Mouse (Mus musculus): ENCODE data around the gene Stat5b. TPM values are rescaled to one million over a fixed set of nuclear protein-coding genes. Genes with fewer than 3 reads are reported as not detected.

The Stat5b gene
- polyA plus RNA-seq, 1 experiment, result 30.8 TPM

GRCm38 (mm10) chr11:100855178-100855577 is 4.7 kb upstream of the Stat5b start:
- Histone ChIP-seq H3K4me3 (ENCODE audit: insufficient read depth, low read length) (no peak overlapping the region), H3K4me1 (ENCODE audit: control insufficient read depth, insufficient read depth, low read length) (peaks cover 10% of the 10 kb centered on the region), H3K27ac (ENCODE audit: insufficient read depth, low read depth, low read length) (no peak overlapping the region)
- TF ChIP-seq CTCF (IDR thresholded peaks at IDR 0.05; ENCODE audit: low read depth, low read length) (no peak), POLR2A (IDR thresholded peaks at IDR 0.05; ENCODE audit: borderline replicate concordance, low read depth, low read length) (no peak)

- TF ChIP-seq POLR2A (IDR thresholded peaks at IDR 0.05; ENCODE audit: borderline replicate concordance, low read depth, low read length) (no peak), CTCF (IDR thresholded peaks at IDR 0.05; ENCODE audit: low read depth, low read length) (no peak)
- Histone ChIP-seq H3K4me3 (ENCODE audit: insufficient read depth, low read length) (no peak overlapping the region), H3K4me1 (ENCODE audit: control insufficient read depth, insufficient read depth, low read length) (peaks cover 5% of the 10 kb centered on the region; the same call in 1 of the 2 replicates)
These were observed 3.7 kb upstream of the Stat5b start for GRCm38 (mm10) chr11:100854268-100854667.

GRCm38 (mm10) chr11:100853018-100853417 is 2.5 kb upstream of the Stat5b start:
- peaks cover 9% of the 10 kb centered on the region for H3K4me1 ChIP-seq (ENCODE audit: control insufficient read depth, insufficient read depth, low read length)
- no peak overlapping the region for H3K4me3 ChIP-seq (ENCODE audit: insufficient read depth, low read length)
- no peak for TF ChIP-seq POLR2A (IDR thresholded peaks at IDR 0.05; ENCODE audit: borderline replicate concordance, low read depth, low read length)
- TF ChIP-seq CTCF (IDR thresholded peaks at IDR 0.05; ENCODE audit: low read depth, low read length), result no peak
- no peak overlapping the region for H3K27ac ChIP-seq (ENCODE audit: insufficient read depth, low read depth, low read length)

More at GRCm38 (mm10) chr11:100854268-100854667, 3.7 kb upstream of the Stat5b start:
- no peak overlapping the region for H3K27ac ChIP-seq (ENCODE audit: insufficient read depth, low read depth, low read length)

- Histone ChIP-seq H3K4me1 (ENCODE audit: control insufficient read depth, insufficient read depth, low read length) (peaks cover 11% of the 10 kb centered on the region), H3K27ac (ENCODE audit: insufficient read depth, low read depth, low read length) (no peak overlapping the region), H3K4me3 (ENCODE audit: insufficient read depth, low read length) (no peak overlapping the region)
- TF ChIP-seq CTCF (IDR thresholded peaks at IDR 0.05; ENCODE audit: low read depth, low read length) (no peak), POLR2A (IDR thresholded peaks at IDR 0.05; ENCODE audit: borderline replicate concordance, low read depth, low read length) (no peak)
These were observed 1.6 kb upstream of the Stat5b start for GRCm38 (mm10) chr11:100852088-100852487.

GRCm38 (mm10) chr11:100850778-100851528 is 429 bp upstream of the Stat5b start:
- H3K27ac ChIP-seq (ENCODE audit: insufficient read depth, low read depth, low read length), result no peak overlapping the region
- H3K4me3 ChIP-seq (ENCODE audit: insufficient read depth, low read length), result peak overlapping the region; percentile 91
- peaks cover 19% of the 10 kb centered on the region for H3K4me1 ChIP-seq (ENCODE audit: control insufficient read depth, insufficient read depth, low read length)
- no peak for TF ChIP-seq POLR2A (IDR thresholded peaks at IDR 0.05; ENCODE audit: borderline replicate concordance, low read depth, low read length)
- no peak for TF ChIP-seq CTCF (IDR thresholded peaks at IDR 0.05; ENCODE audit: low read depth, low read length)

DNA sequence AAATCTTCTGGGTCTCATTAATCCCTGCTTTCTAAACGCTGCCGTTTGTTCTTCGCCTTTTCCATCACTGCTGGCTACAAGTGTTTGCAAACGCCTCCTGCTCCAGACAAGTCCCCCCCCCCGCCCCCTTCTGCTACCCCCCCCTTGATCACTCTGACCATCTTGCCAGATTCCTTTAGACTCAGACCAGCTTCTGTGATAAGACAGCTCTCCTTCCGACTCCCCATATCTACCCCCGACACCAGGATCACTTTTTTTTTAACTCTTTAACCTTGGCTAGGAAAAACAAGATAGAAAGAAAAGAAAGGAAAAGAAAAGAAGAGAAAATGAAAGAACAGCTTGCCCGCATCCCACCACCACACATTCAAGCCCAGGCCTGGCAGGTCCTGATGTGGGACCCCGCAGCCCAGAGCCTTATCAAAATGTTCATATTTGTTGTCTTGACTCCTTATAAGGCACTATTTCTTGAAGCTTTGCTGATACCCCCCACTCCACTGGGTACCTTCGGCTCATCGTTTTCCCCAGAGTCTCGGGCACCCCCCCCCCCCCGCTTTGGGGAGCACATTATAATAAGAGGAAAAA is 977 bp downstream of the Stat5b start:
- TF ChIP-seq POLR2A (IDR thresholded peaks at IDR 0.05; ENCODE audit: borderline replicate concordance, low read depth, low read length), result no peak
- TF ChIP-seq CTCF (IDR thresholded peaks at IDR 0.05; ENCODE audit: low read depth, low read length), result no peak
- Histone ChIP-seq H3K4me1 (ENCODE audit: control insufficient read depth, insufficient read depth, low read length) (peaks cover 21% of the 10 kb centered on the region), H3K27ac (ENCODE audit: insufficient read depth, low read depth, low read length) (no peak overlapping the region), H3K4me3 (ENCODE audit: insufficient read depth, low read length) (peak overlapping the region; percentile 91)

- TF ChIP-seq POLR2A (IDR thresholded peaks at IDR 0.05; ENCODE audit: borderline replicate concordance, low read depth, low read length) (no peak), CTCF (IDR thresholded peaks at IDR 0.05; ENCODE audit: low read depth, low read length) (no peak)
- peaks cover 21% of the 10 kb centered on the region for H3K4me1 ChIP-seq (ENCODE audit: control insufficient read depth, insufficient read depth, low read length)
- no peak overlapping the region for H3K27ac ChIP-seq (ENCODE audit: insufficient read depth, low read depth, low read length)
- peak overlapping the region; percentile 91; the same call in 1 of the 2 replicates for H3K4me3 ChIP-seq (ENCODE audit: insufficient read depth, low read length)
These were observed 1.6 kb downstream of the Stat5b start for GRCm38 (mm10) chr11:100848789-100849379.

- Histone ChIP-seq H3K27ac (ENCODE audit: insufficient read depth, low read depth, low read length) (peak overlapping the region; percentile 7; the same call in 1 of the 2 replicates), H3K4me3 (ENCODE audit: insufficient read depth, low read length) (no peak overlapping the region), H3K4me1 (ENCODE audit: control insufficient read depth, insufficient read depth, low read length) (peaks cover 21% of the 10 kb centered on the region)
- TF ChIP-seq CTCF (IDR thresholded peaks at IDR 0.05; ENCODE audit: low read depth, low read length) (no peak), POLR2A (IDR thresholded peaks at IDR 0.05; ENCODE audit: borderline replicate concordance, low read depth, low read length) (no peak)
These were observed 2.4 kb downstream of the Stat5b start for GRCm38 (mm10) chr11:100848080-100848479.

DNA sequence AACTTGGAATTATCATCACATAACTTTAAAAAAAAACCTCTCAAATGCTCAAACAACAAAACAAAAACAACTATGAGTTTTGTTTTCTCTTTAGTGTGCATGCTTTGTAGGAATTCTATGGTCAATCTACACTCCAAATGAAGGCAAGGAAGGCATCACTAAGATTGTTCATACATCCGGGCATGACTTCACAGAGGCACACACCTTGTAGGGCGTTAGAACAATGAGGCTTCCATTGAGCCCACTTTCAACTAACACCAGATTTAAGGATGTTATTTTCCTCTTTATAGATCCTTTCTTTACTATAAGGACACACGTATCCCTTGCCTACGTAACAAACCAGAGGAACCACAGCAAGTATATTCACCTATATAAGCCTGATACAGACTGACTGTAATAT is 3.0 kb downstream of the Stat5b start:
- H3K4me1 ChIP-seq (ENCODE audit: control insufficient read depth, insufficient read depth, low read length), result peaks cover 18% of the 10 kb centered on the region
- no peak overlapping the region for H3K4me3 ChIP-seq (ENCODE audit: insufficient read depth, low read length)
- H3K27ac ChIP-seq (ENCODE audit: insufficient read depth, low read depth, low read length), result no peak overlapping the region
- TF ChIP-seq CTCF (IDR thresholded peaks at IDR 0.05; ENCODE audit: low read depth, low read length) (no peak), POLR2A (IDR thresholded peaks at IDR 0.05; ENCODE audit: borderline replicate concordance, low read depth, low read length) (no peak)

- Histone ChIP-seq H3K27ac (ENCODE audit: insufficient read depth, low read depth, low read length) (no peak overlapping the region), H3K4me1 (ENCODE audit: control insufficient read depth, insufficient read depth, low read length) (peaks cover 26% of the 10 kb centered on the region), H3K4me3 (ENCODE audit: insufficient read depth, low read length) (no peak overlapping the region)
- TF ChIP-seq POLR2A (IDR thresholded peaks at IDR 0.05; ENCODE audit: borderline replicate concordance, low read depth, low read length) (no peak), CTCF (IDR thresholded peaks at IDR 0.05; ENCODE audit: low read depth, low read length) (no peak)
These were observed 4.7 kb downstream of the Stat5b start for GRCm38 (mm10) chr11:100845793-100846192.
